Mouse (Mus musculus) left cerebral cortex, adult 18-20 months (tissue): ENCODE measurements at regions not wholly inside any gene's neighbourhood (a gene's known extent, or its start where the extent isn't known, plus 50 kb on each side); places are given as distances from the start of the nearest gene placed in this dataset.

Experiments
- DNase-seq, 2 experiments: peaks; one replicate each; pipeline ENCODE4 v3.0.0; 2021 to 2022; ENCODE audit warnings: low spot score in 2 of 2, mixed read lengths in 1 of 2

DNA sequence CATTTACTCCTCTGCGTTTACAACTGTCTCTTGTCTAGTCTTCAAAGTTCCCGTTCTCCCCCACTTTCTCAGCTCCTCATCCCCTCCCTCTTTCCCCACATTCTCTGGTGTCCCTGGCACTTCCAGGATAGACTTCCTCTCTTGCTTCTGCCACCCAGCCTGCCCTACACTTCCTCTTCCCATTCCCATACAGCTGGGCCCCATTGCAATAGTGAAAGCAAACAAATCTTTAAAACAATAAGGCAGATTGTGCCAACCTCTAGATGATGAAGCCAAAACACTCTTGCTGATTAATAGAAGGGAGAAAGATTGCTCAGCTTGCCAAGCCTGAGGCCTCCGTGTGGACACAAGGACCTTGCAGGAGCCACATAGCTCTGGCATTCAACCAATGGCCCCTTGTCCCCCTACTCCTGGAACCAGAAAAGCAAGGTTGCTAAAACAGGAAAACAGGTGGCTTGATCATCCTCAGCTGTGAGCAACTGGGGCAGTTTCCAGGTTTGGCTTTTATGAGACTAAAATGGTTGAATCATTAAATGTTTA is 267.1 kb upstream of the Dynlrb2 start:
- DNase-seq = no peak

DNA sequence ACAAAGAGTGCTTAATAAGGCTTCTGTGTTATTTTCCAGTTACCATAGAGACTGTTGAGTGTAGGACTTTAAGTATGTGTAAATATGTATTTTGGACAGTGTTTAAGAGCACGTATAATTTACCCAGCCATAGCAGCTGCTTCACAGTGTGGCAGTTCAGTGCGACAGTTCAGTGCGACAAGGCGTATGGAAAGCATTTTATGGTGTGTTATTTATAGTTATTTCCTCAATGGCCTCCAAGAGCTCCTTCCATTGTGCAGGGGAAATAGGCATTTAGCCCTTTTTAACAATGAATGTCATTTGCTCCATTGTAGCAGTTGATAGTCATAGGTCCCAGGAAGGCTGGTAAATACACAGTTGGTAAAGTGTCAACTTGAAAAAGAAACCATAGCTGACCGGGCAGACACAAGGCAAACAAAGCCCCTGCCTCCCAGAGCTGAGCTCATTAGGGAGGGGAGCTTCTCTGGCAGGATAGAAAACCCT is 275.1 kb upstream of the Dynlrb2 start:
- no peak for DNase-seq

DNA sequence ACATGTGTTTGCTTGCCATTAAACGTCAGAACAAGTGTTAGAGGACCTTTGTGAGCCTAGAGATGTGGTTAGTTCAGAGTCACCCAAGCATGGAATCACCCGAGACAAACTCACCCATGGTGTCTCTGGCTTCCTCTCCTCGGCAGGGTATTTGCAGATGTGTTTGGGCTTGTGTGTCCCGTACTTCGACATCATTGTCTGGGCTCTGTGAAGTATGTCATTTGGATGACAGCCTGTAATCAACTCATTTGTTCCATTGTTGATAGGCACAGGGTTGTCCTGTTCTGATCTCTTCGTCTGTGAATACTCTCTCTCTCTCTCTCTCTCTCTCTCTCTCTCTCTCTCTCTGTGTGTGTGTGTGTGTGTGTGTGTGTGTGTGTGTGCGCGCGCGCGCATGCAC is 277.8 kb upstream of the Dynlrb2 start:
- DNase-seq = no peak

DNA sequence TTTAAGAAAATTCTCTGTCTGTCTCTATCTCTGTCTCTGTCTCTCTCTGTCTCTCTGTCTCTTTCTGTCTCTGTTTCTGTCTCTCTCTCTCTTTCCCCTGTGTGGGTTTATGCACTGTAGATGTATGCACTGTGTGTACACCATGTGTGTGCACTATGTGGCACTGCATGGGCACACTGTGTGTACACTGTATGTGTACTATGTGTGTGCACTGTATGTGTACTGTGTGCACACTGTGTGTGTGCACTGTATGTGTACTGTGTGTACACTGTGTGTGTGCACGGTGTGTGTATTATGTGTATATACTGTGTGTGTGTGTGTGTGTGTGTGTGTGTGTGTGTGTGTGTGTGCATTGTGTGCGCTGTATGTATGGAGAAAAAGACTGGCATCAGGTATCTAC is 281.5 kb upstream of the Dynlrb2 start:
- DNase-seq = no peak

DNA sequence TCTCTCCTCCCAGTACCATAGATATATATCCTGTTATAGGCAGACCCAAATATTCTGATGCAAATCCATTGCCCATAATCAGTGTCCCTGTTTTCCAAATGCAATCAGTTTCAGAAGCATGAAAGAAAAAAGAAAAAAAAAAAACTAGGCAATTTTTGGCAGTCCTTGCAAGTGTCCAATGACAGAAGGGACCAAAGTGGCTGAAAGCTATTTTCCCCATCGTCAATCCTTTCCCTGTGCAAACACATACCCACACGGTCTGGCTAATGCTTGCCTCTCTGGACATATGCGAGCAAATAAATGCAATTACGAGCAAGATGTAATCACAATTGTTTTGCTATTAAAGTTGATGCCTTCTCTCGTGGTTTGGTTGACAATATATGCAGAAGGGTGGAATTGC is 288.9 kb upstream of the Dynlrb2 start:
- no peak for DNase-seq

DNA sequence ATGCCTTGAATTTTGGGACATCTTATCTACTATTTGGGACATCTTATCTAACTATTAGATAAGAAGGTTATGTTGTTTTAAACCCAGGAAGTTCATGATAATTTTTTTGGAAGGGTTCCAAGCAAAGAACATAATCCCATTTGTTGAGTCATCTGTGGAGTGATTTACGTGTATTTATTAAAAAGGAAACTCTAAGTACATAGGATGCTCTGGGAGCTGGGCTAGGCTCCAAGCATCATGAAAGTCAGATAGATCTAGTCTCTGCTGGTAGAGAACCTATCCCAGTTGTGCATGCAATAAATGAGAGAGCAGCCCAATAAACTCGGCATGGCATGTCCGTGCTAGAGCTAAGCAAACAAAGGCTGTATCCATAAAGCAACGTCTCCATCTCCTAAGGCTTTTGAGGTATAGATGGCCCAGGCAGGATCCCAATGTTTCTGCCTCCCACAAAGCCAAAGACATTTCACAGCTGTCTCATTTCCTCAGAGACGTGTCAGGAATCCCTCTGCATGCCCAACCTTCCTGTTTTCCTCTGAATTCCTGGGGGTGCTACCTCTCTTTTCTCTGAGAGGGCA is 289.4 kb upstream of the Dynlrb2 start:
- DNase-seq = no peak

DNA sequence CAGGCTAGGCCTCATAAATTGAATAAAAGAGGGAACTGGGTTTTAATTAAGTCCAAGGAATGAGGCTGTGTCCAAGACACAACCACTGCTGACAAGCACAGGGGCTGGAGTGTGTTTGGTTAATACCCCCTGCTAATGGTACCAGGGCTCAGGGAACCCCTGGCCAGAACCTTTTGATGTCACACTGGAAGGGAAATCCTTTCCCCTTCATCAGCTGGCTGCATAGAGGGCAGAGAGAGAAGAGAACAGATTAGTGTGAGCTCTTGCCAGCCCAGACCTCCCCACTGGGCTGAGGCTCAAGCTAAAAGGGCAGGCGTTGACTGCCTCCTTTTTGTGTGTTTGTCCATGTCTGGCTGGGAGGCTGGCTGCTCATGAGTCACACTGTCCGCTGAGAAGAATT is 301.1 kb upstream of the Dynlrb2 start:
- no peak for DNase-seq

DNA sequence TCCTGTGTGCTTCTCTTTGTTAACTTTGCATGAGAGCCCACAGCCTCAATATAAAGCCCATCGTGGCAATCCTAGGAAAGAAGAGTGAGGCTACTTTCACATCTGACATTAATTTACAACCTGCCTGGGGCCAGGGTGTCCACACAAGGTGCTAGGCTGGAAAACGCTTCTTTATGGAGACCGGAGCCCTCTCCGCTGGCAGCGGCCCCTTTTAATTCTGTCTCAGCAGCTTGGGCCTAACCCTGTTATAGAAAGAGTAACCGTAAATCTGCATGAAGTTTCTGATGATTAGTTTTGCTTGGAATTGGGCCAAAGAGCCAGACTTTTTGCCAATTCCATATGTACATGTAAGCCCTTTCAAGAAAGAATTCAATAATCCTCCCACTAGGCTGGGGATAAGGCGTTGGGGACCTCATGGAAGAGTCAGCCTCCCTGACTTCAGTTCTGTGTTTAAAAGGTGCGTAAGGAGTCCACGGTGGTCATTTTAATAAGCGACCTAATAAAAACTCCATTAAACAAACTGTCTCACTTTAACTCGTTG is 304.2 kb upstream of the Dynlrb2 start:
- no peak for DNase-seq

DNA sequence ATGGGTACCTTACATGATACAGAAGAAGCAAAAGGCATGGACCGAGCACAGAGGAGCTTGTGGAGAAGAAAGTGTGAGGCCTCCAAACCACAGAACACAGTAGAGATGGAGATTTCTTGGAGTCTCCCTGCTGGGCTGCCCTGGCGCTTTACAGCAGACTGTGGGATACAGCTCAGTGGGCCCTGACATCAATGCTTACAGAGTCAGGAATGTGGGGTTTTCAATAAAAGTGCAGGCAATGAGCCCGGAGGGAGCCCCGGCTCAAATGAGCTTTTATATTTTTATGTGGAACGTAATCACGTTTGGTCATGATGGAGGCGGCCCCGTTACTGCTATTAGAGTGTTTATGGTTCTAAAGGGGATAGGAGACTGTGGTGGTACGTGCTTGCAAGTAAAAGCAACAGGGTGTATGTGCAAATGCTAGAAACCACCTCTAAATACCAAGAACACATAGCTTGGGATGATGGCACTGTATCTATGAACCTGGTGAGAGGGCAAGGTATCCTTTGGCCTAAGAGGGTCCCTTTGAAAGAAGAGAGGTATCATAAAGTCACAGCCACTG is 308.1 kb upstream of the Dynlrb2 start:
- DNase-seq = no peak

DNA sequence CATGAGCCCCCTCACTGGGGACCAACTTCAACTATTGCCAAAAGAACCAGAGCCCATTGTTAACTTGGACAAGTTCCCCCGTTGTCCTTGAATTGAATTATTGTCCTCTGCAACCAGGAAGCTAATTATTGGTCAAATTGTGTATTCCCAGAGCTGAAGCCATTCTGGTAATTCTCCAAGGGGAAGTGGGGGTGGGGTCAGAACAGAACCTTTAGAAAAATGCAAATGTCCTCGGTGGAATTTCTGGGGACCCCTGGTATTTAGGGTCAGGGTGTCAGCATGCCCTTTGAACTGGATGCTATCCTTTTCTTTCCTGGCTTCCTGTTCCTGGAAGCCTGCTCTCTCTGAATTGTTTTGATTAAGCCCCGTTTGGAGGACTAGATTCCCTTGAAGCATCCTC is 312.7 kb upstream of the Dynlrb2 start:
- DNase-seq = no peak

DNA sequence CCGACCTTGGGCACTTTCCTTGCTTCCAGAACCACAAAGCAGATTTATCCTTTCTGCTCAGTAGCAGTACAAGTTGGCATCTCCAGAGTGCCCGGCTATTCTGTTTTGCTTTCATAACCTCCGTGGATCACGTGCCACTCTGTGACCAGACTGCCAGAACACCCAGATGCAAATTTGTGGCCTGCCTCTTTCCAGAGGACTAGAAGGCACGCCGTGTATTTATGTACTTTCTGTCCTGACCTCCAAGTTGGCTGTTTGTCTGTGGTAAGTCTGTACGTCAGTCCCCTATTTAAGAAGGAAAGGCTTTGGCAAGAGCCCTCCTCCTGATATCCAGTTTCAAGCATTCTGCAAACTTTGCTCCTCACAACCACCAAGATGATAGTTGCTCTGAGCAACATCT is 319.6 kb upstream of the Dynlrb2 start:
- DNase-seq = no peak

DNA sequence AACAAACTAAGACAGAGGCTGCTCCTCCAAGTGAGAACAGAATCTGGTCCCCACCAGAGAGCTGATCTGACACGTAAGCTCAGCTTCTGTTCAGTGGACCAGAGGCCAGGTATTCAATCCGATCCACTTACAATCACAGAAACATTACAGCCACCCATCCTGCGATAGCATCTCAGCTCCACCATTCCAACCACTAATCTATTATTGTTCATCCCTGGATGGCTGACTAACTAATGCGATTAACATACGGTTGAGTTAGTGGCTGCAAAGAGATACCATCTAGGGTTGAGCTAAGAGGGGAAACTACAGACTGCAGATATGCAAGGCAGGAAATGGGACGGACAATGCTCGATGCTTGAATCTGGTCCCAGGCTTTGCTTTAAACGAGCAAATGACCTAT is 320.5 kb upstream of the Dynlrb2 start:
- DNase-seq = no peak

DNA sequence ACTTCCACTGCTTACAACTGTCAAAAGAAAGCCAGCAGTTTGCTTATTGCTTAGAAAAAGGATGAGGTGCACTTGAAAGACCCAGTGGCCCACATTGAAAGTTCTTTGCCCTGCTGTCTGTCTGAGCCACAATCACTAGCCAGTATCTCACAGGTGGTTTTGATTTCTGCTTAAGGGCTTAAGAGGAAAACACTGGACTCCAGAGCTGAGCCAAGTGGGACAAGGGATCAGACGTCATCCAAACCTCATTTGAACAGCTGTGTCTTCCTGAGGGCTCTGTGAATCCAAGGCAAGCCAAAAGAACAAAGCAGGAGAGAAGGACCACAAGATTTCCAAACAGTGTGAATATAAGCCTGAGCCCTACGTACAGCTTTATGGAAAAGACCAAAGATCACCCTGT is 326.8 kb upstream of the Dynlrb2 start:
- DNase-seq = no peak

DNA sequence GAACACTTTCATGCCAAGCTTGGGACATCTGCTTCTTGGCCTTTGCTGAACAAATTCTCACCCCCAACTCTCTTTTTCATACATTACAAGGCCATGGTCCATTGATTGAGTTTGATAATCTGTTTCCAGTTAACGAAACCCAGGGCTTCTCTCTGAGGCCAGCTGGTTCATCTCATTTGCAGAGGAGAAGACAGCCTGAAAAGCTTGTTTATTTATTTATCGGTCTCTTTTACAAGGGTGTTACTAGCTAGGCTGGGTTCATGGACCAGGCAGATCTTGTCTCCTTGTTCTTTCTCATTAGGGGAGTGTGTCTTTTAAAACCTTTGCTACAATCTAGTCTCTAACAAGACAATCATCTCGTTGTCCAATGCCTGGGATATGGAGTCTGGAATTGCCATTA is 329.9 kb upstream of the Dynlrb2 start:
- no peak for DNase-seq

DNA sequence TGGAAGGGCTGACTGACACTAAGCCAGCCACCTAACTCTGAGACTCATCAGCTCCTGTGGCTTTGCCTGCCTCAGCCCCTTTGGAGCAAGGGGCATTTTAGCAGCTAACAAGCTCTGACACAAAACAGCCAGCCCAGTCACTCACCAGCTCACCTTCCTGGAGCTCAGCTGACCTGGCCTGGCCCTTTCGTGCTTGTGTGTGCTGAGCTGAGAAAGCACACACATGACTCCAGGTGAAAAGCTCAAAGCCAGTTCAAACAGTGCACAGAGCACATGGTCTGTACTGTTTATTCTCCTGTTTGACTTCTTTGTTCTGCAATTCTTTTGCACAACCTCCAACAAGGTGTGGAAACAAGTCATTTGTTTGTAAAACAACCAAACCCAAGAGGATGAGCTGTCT is 330.8 kb upstream of the Dynlrb2 start:
- DNase-seq = no peak

DNA sequence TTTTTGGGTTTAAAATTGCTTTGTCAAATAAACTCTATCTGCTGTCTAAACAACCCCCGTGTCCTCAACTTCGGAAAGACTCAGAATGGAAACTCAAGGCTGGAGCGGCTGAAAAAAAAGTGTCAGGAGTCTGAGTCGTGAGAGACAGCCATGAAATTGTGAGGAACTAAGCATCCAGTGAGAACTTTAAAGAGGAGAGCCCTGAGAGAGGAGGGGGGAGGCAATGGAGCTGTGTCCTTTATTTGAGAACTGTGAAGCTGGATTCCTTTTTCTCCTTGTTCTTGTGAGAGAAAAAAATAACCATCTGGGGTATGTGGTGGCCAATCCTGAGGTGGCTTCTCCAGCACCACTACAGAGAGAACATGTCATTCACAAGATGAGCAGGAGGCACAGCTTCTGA is 336.9 kb upstream of the Dynlrb2 start:
- no peak for DNase-seq

DNA sequence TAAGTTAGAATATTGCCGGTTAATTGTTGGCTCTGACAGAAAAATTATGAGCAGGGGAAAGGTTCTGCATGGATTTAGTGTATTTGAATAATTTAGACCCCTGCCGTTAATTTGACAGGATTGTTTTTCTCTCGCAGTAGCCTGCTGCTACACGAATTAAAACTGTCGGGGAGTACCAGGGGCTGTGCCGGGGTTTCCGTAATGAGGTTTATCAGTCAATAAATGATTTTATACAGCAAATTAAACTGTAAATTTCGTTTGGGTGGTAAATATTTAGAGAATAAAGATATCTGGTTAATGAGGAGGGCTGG is 339.8 kb upstream of the Dynlrb2 start:
- DNase-seq = no peak

DNA sequence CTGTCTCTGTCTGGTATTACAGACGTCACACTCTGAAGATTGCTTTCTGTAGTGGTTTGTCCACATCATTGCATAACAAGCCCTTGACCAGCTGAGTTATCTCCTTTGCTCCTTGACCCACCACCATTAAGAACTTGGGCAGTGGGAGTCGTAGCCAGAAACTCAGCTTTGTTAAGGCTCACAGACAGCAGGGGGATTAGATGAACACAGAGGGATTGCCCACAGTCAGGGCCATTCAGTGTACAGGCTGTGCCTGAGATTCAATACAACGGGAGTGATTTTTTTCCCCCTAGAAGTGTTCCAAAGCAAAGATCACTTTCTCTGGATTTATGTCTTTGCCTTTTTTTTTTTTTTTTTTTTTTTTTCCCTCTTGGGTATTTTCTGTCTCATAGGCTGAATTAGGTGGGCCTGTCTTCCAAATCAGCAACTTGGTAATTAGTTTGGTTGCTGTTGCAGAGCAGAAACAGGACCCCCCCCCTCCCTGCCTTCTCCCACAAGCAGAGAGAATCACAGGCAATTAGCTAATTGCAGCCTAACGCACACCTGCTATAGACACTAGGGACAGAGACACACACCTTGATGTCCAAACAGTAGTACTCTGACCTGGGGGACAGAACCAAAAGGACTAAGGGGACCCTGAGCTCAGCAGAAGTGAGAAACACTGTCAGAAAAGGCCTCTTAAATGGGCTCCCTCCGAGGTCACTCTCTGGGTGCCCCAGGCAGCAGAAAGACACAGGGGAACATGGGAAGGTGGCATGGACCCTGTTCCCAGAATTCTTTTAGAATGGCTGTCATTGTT is 340.4 kb upstream of the Dynlrb2 start:
- no peak for DNase-seq

DNA sequence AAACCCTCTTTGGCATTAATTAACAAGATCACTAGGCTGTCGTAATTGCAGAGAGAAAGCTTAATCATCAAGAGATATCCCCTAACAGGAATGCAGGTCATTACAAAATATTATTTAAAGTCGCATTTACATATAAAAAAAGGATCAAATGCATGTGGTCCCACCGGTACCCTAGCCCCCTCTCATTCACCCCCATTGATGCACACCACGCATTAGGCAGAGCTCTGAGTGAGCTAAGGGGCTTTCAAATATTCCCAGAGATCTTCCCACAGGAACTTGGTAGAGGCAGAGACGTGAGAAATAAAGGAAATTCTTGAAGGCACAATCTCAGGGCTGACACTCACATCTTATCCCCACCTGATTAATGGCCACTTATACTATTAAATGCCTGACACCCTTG is 343.8 kb upstream of the Dynlrb2 start:
- no peak for DNase-seq

DNA sequence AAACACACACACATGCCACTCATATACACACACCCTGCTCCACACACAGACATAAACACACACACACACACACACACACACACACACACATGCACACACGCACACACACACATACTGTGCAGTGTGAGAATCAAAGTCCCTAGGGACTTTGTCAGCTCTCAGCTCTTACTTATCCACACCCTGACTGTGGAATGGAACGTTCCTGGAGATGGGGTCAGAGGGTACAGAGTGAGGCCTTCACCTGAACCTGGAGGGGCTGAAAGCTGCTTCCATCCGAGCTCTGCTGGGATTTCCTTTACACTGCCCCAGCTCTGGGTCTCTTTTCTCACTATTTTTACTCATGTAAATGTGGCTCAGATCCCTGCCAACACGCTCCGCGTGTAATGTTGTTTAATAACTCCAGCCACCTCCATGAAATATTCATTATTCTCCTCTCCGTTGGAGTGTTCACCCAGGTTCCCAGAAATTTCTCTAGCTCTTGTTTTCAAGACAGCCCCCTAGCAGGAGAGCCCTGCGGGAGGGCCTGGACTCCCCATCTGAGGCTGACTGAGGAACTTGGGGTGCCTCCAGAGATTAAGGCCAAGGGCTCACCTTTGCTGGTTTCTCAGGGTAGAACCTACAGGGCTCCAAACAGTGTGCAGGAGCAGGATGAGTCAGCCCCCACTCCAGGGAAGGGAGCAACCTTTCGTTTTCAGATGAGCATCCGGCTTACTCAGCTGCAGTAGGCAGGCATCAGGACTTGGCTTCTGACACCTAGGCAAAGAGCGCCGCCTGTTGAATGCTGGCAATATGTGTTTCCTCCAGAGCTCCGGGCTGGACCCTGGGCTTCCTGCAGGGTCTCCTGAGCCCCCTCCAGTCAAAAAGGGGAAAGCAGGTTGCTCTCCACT is 360.8 kb upstream of the Dynlrb2 start:
- peak; percentile 55 to 67 for DNase-seq

DNA sequence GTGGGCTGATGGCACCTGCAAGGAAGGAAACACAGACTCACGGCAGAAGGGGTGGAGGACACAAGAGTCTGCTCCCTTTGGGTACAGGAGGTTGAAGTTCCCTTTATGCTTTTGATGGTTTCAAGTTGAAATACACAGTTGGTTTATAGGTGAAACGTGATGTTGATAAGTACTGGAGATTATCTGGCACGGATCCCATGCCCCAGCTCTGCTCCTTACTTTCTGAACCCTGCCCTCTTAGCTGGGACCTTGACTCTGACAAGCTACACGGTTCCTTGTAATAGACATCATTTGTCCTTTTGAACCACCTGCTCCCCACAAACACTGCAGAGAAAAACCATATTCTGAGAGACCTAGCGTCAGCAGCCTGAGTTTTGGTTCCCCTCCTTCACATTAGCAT is 363.4 kb upstream of the Dynlrb2 start:
- DNase-seq = no peak
